Mouse (Mus musculus) stomach, embryonic 15.5 days (tissue): ENCODE results near the gene Dync1i1. TPM values are rescaled to one million over a fixed set of nuclear protein-coding genes. Genes with fewer than 3 reads are reported as not detected.

Source experiments
- ATAC-seq: fragments of 200-750 bp; cut with Nextera tagmentation; 2 replicates; pipeline ENCODE4 v1.8.0; 2017; ENCODE audit warnings: low read depth, moderate number of reproducible peaks, moderate TSS enrichment; ENCODE audit not compliant: insufficient read depth, low FRiP score
- H3K27ac ChIP-seq: fragments of 300-500 bp; sonication (generic); 2 replicates; pipeline ENCODE4 v1.5.1; 2015; ENCODE audit warnings: mild to moderate bottlenecking, inconsistent platforms
- H3K27me3 ChIP-seq: fragments of 300-500 bp; sonication (generic); replicated peaks from 2 replicates; pipeline ENCODE4 v1.6.1; 2015; ENCODE audit warnings: inconsistent platforms
- H3K36me3 ChIP-seq: fragments of 300-500 bp; sonication (generic); 2 replicates; pipeline ENCODE4 v1.6.1; 2015; ENCODE audit warnings: inconsistent platforms
- H3K4me1 ChIP-seq: fragments of 300-500 bp; sonication (generic); 2 replicates; pipeline ENCODE4 v1.6.1; 2015; ENCODE audit warnings: inconsistent platforms
- H3K4me2 ChIP-seq: fragments of 300-500 bp; sonication (generic); 2 replicates; pipeline ENCODE4 v1.6.1; 2015; ENCODE audit warnings: mild to moderate bottlenecking, inconsistent platforms
- H3K4me3 ChIP-seq: fragments of 300-500 bp; sonication (generic); replicated peaks from 2 replicates; pipeline ENCODE4 v1.5.1; 2015; ENCODE audit warnings: inconsistent platforms
- H3K9ac ChIP-seq: fragments of 300-500 bp; sonication (generic); 2 replicates; pipeline ENCODE4 v1.6.1; 2015; ENCODE audit warnings: inconsistent platforms
- H3K9me3 ChIP-seq: fragments of 300-500 bp; sonication (generic); 2 replicates; pipeline ENCODE4 v1.6.1; 2016; ENCODE audit warnings: inconsistent platforms
- WGBS: fragments of 180-500 bp; shearing (Covaris S2); methylation state at CpG from one replicate; pipeline ENCODE4 v1.1.7; 2015; 5-methylcytosine and 5-hydroxymethylcytosine counted together
- polyA plus RNA-seq: library from polyadenylated mRNA; unstranded; fragments of >200 nt; fragmentation: Nextera tagmentation; extraction: Ambion mirVana; gene quantifications from 2 replicates; pipeline ENCODE4 v1.2.1, GENCODE M21; 2015

Gene Dync1i1
- polyA plus RNA-seq, 1 experiment from 2014 or later, result 1.2 TPM

GRCm38 (mm10) chr6:5781752-5782151 is 56.3 kb downstream of the Dync1i1 start:
- 73% methylated on average over 6 of the region's 6 CpGs for WGBS
- H3K27me3 ChIP-seq, result no peaks in the 10 kb centered on the region
- no peak overlapping the region for H3K4me2 ChIP-seq
- no peak for ATAC-seq
- no peaks in the 10 kb centered on the region for H3K36me3 ChIP-seq
- no peaks in the 10 kb centered on the region for H3K4me1 ChIP-seq
- no peak overlapping the region for H3K27ac ChIP-seq
- no peak overlapping the region for H3K4me3 ChIP-seq
- no peaks in the 10 kb centered on the region for H3K9me3 ChIP-seq
- no peak overlapping the region for H3K9ac ChIP-seq

GRCm38 (mm10) chr6:5783830-5784229 is 58.4 kb downstream of the Dync1i1 start:
- no peak for ATAC-seq
- no peaks in the 10 kb centered on the region for H3K36me3 ChIP-seq
- H3K4me2 ChIP-seq, result no peak overlapping the region
- no peaks in the 10 kb centered on the region for H3K27me3 ChIP-seq
- no peaks in the 10 kb centered on the region for H3K4me1 ChIP-seq
- no peak overlapping the region for H3K27ac ChIP-seq
- no peak overlapping the region for H3K4me3 ChIP-seq
- no peak overlapping the region for H3K9ac ChIP-seq
- H3K9me3 ChIP-seq, result no peaks in the 10 kb centered on the region
- whole genome bisulfite sequencing, result 92% methylated on average over 14 of the region's 14 CpGs

GRCm38 (mm10) chr6:5790607-5791006 is 65.2 kb downstream of the Dync1i1 start:
- no peaks in the 10 kb centered on the region for H3K4me1 ChIP-seq
- ATAC-seq, result no peak
- H3K4me2 ChIP-seq, result no peak overlapping the region
- no peak overlapping the region for H3K4me3 ChIP-seq
- H3K9ac ChIP-seq, result no peak overlapping the region
- H3K27ac ChIP-seq, result no peak overlapping the region
- H3K36me3 ChIP-seq, result no peaks in the 10 kb centered on the region
- no peaks in the 10 kb centered on the region for H3K9me3 ChIP-seq
- H3K27me3 ChIP-seq, result no peaks in the 10 kb centered on the region
- 58% methylated on average over 7 of the region's 7 CpGs for WGBS

GRCm38 (mm10) chr6:5794106-5794753 is 68.8 kb downstream of the Dync1i1 start:
- Histone ChIP-seq H3K4me2 (no peak overlapping the region), H3K36me3 (no peaks in the 10 kb centered on the region), H3K4me3 (no peak overlapping the region), H3K9ac (no peak overlapping the region), H3K4me1 (no peaks in the 10 kb centered on the region), H3K27ac (no peak overlapping the region), H3K9me3 (no peaks in the 10 kb centered on the region), H3K27me3 (no peaks in the 10 kb centered on the region)
- ATAC-seq, result no peak
- WGBS, result 63% methylated on average over 5 of the region's 5 CpGs

GRCm38 (mm10) chr6:5795314-5795713 is 69.9 kb downstream of the Dync1i1 start:
- ATAC-seq, result no peak
- Histone ChIP-seq H3K9me3 (no peaks in the 10 kb centered on the region), H3K9ac (no peak overlapping the region), H3K4me2 (no peak overlapping the region), H3K36me3 (no peaks in the 10 kb centered on the region), H3K4me1 (no peaks in the 10 kb centered on the region), H3K27ac (no peak overlapping the region), H3K27me3 (no peaks in the 10 kb centered on the region), H3K4me3 (no peak overlapping the region)
- 82% methylated on average over 2 of the region's 2 CpGs for WGBS

- Histone ChIP-seq H3K4me1 (no peaks in the 10 kb centered on the region), H3K9ac (no peak overlapping the region), H3K36me3 (no peaks in the 10 kb centered on the region), H3K27me3 (no peaks in the 10 kb centered on the region), H3K27ac (no peak overlapping the region), H3K4me2 (no peak overlapping the region), H3K9me3 (no peaks in the 10 kb centered on the region), H3K4me3 (no peak overlapping the region)
- WGBS, result 42% methylated on average over 6 of the region's 6 CpGs
- peak; percentile 31; the same call in 1 of the 2 replicates for ATAC-seq
Measured at GRCm38 (mm10) chr6:5802124-5802839, 76.8 kb downstream of the Dync1i1 start.

GRCm38 (mm10) chr6:5802840-5803491 is 77.5 kb downstream of the Dync1i1 start:
- WGBS, result 54% methylated on average over 11 of the region's 11 CpGs
- no peak for ATAC-seq

GRCm38 (mm10) chr6:5808008-5808421 is 82.6 kb downstream of the Dync1i1 start:
- Histone ChIP-seq H3K27me3 (no peaks in the 10 kb centered on the region), H3K4me2 (no peak overlapping the region), H3K4me3 (no peak overlapping the region), H3K27ac (no peak overlapping the region), H3K9me3 (no peaks in the 10 kb centered on the region), H3K36me3 (no peaks in the 10 kb centered on the region), H3K9ac (no peak overlapping the region), H3K4me1 (no peaks in the 10 kb centered on the region)
- WGBS, result 49% methylated on average over 3 of the region's 3 CpGs
- no peak; the same call in 1 of the 2 replicates for ATAC-seq

More at GRCm38 (mm10) chr6:5802840-5803491, 77.5 kb downstream of the Dync1i1 start:
- Histone ChIP-seq H3K4me3 (no peak overlapping the region), H3K36me3 (no peaks in the 10 kb centered on the region), H3K9me3 (no peaks in the 10 kb centered on the region), H3K9ac (no peak overlapping the region), H3K27me3 (no peaks in the 10 kb centered on the region), H3K4me1 (no peaks in the 10 kb centered on the region), H3K27ac (no peak overlapping the region), H3K4me2 (no peak overlapping the region)

- H3K4me1 ChIP-seq, result no peaks in the 10 kb centered on the region
- WGBS, result 51% methylated on average over 1 of the region's 1 CpGs
- no peaks in the 10 kb centered on the region for H3K9me3 ChIP-seq
- no peaks in the 10 kb centered on the region for H3K36me3 ChIP-seq
- no peak overlapping the region for H3K4me3 ChIP-seq
- no peak overlapping the region for H3K9ac ChIP-seq
- no peaks in the 10 kb centered on the region for H3K27me3 ChIP-seq
- no peak overlapping the region for H3K4me2 ChIP-seq
- no peak for ATAC-seq
- H3K27ac ChIP-seq, result no peak overlapping the region
Measured at GRCm38 (mm10) chr6:5812076-5812475, 86.6 kb downstream of the Dync1i1 start.

GRCm38 (mm10) chr6:5819674-5820073 is 94.2 kb downstream of the Dync1i1 start:
- no peaks in the 10 kb centered on the region for H3K4me1 ChIP-seq
- no peak overlapping the region for H3K27ac ChIP-seq
- no peaks in the 10 kb centered on the region for H3K27me3 ChIP-seq
- H3K4me3 ChIP-seq, result no peak overlapping the region
- no peak for ATAC-seq
- no peak overlapping the region for H3K4me2 ChIP-seq
- WGBS, result 59% methylated on average over 3 of the region's 3 CpGs
- H3K36me3 ChIP-seq, result no peaks in the 10 kb centered on the region
- no peaks in the 10 kb centered on the region for H3K9me3 ChIP-seq
- no peak overlapping the region for H3K9ac ChIP-seq

GRCm38 (mm10) chr6:5825461-5825860 is 100.0 kb downstream of the Dync1i1 start:
- Histone ChIP-seq H3K27ac (no peak overlapping the region), H3K4me1 (no peaks in the 10 kb centered on the region), H3K4me3 (no peak overlapping the region), H3K9me3 (no peaks in the 10 kb centered on the region), H3K27me3 (no peaks in the 10 kb centered on the region), H3K4me2 (no peak overlapping the region), H3K9ac (no peak overlapping the region), H3K36me3 (no peaks in the 10 kb centered on the region)
- no peak for ATAC-seq
- WGBS, result 79% methylated on average over 3 of the region's 3 CpGs

GRCm38 (mm10) chr6:5827064-5827463 is 101.6 kb downstream of the Dync1i1 start:
- no peaks in the 10 kb centered on the region for H3K9me3 ChIP-seq
- no peaks in the 10 kb centered on the region for H3K4me1 ChIP-seq
- H3K36me3 ChIP-seq, result no peaks in the 10 kb centered on the region
- H3K27ac ChIP-seq, result no peak overlapping the region
- no peaks in the 10 kb centered on the region for H3K27me3 ChIP-seq
- 57% methylated on average over 4 of the region's 4 CpGs for WGBS
- no peak overlapping the region for H3K9ac ChIP-seq
- ATAC-seq, result no peak
- no peak overlapping the region for H3K4me3 ChIP-seq
- H3K4me2 ChIP-seq, result no peak overlapping the region
